Mouse (Mus musculus) testis, adult 2 months (tissue): ENCODE measurements at regions not wholly inside any gene's neighbourhood (a gene's known extent, or its start where the extent isn't known, plus 50 kb on each side); places are given as distances from the start of the nearest gene placed in this dataset.

Experiments used
- CTCF ChIP-seq: fragments of 200-500 bp; IDR thresholded peaks from 2 replicates; pipeline ENCODE4 v1.5.1; 2012; ENCODE audit warnings: low read depth, mild to moderate bottlenecking, inconsistent platforms, low read length, moderate library complexity; ENCODE audit not compliant: control insufficient read depth, insufficient read depth, insufficient replicate concordance
- POLR2A ChIP-seq: fragments of 200-500 bp; IDR thresholded peaks from 2 replicates; pipeline ENCODE4 v1.6.1; 2012; ENCODE audit warnings: low read depth, mild to moderate bottlenecking, inconsistent platforms, low read length, moderate library complexity; ENCODE audit not compliant: control insufficient read depth

DNA sequence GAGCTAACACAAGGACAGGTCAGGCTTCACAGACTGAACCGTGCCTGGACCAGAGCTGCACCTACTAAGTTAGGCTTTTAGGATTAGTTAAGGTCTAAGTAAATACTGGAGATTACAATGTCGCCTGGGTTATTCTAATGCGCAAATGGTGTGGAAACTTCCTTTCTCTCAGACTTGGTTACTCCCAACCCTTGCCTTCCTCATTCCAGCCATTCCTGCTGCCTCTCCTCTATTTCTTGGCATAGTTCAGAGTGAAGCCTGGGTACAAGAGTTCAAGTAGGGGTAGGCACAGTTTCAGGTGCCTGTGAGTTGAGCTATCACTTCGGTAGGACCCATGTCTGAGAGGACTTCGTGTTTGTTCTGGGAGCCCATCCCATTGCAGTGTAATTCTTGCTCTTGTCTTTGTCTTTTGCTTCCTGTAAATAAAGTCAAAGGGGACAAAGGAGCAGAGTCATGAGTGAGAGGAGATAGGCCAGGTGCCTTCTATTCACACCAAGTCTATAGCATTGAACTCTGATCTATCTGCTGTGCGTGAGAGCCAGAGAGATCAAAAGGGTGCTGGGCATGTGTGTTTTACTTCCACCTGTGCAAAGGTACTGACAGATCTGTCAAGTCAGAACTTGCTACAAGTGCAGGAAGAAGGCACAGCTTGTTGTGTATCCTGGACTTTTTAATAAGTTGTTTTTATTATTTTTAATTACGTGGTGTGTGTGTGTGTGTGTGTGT is 378.0 kb downstream of the Hs3st3b1 start:
- TF ChIP-seq POLR2A (no peak), CTCF (no peak)
